Mouse (Mus musculus): ENCODE results near the gene Unc13d.
"Not testable (repeated sequence)": the region's sequence is repeated elsewhere in the genome, so short reads cannot be mapped to it uniquely, and the experiment has no call there.

DNA sequence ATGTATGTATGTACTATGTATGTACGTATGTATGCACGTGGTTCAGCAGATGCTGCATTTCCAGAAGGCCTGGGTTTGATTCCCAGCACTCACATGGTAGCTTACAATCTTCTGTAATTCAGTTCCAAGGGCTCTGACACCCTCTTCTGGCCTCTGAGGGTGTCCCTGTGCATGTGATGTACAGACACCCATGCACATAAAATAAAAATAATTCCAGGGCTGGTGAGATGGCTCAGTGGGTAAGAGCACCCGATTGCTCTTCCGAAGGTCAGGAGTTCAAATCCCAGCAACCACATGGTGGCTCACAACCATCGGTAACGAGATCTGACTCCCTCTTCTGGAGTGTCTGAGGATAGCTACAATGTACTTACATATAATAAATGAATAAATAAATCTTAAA is 15.2 kb upstream of the Unc13d start:
- not testable (repeated sequence) for TF ChIP-seq CTCF (conservative IDR thresholded peaks at IDR 0.05; ENCODE audit: insufficient read depth, insufficient read length, low read depth, low read length); POLR2A (IDR thresholded peaks at IDR 0.05; ENCODE audit: low read depth, low read length)
